Mouse (Mus musculus) embryo, embryonic 10.5 days (tissue): ENCODE data around the gene Shisa5.

Experiments
- DNase-seq: peaks from one replicate; pipeline ENCODE4 v3.0.0-alpha.2; 2015; ENCODE audit warnings: low spot score

Gene Shisa5

DNA sequence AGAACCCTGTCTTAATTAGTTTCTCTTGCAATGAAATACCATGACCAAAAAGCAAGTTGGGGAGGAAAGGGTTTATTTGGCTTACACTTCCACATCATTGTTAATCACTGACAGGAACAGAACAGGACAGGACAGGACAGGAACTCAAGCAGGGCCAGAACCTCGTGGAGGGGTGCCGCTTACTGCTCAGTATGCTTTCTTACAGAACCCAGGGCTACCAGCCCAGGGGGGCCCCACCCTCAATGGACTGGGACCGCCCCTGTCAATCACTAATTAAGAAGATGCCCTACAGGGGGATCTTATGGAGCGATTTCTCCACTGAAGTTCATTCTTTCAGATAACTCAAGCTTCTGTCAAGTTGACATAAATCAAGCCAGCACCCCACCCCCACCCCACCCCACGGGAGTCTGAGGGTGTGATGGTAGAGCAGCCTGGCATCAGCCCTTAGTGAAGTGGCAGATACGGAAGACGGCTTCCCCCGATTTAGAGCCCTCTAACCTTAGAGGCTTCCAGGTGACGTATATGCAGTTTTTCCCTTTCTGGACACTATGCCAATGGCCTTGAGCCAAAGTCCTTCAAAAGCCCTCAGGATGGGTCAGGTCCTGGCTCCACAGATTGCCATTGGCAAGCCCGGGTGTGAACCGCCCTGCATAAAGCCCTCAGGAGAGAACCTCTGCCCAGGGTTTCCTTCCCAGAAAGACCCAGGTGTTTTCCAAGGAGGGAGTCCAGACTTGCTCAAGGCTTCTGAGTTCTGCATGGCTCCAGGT, 55.6 kb downstream of the Shisa5 start:
- peak; percentile 11 for DNase-seq

DNA sequence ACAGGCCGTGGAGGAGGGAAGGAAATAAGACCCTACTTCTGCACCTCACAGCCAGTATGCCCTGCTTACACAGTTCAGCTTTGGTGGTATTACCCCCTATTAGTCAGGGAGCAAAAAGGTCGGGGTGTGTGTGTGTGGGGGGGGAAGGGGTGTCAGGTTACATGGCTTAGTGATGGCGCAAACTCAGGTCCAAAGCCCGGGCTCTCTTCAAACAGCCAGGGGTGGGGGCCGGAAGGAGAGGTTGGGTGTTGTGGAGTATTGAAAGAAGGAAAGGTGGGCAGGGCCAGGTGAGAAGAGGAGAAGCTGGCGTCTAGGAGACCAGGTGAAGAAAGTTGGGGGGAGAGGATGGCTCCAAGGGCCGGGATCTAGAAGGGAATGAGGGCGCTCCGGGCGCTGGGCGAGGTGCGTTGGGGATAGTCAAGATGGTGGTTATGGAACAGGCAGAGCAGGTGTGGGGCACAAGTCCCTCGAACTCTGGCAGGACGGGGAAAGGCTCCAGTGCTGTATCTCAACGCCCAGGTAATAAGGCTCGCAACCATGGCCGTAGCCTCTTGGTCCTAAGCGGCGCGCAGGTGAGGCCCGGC, 56.3 kb downstream of the Shisa5 start:
- DNase-seq, result peak; percentile 77

DNA sequence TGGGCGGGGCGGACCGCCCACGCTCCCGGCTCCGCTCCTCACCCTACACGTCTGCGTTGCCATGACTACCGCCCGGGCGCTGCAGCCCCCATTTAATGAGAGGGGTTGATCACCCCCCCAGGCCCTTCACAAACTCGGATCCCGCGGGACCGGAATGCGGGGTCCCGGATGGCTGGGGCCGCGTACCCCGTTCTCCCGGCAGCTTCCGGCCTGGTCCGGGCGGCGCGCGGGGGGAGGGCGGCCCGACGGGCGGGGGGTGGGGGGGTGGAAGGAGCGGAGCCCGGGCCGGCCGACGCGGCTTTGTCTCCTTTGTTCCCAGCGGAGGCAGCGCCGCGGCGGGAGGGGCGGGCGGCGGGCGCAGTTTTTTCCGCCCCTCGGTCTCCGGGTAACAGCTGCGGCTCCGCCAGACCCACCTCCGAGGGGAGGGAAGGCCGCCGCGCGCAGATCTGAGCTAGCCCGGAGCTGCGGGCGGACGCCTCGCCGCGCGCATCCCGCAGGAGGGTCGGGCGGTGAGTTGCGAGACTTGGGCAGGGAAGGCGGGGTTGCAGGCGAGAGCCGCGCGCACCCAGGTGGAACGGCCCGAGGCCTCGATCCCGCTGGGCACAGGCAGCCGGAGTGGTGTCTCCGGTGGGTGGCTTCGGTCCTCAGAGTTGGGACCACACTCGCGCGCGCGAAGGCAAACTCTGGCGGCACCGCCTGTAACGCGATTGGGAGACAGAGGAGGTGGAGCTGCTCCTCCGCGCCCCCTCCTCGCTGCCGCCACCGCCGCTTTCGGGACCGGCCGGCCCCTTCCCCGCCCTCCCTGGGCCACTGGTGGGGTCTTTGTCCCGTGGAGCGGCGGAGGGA, 57.0 kb downstream of the Shisa5 start, which contains the start of gene Plxnb1:
TSS of gene Plxnb1 (plus strand) at position 253 of the 846 bp plus-strand sequence.
- DNase-seq, result peak; percentile 84

DNA sequence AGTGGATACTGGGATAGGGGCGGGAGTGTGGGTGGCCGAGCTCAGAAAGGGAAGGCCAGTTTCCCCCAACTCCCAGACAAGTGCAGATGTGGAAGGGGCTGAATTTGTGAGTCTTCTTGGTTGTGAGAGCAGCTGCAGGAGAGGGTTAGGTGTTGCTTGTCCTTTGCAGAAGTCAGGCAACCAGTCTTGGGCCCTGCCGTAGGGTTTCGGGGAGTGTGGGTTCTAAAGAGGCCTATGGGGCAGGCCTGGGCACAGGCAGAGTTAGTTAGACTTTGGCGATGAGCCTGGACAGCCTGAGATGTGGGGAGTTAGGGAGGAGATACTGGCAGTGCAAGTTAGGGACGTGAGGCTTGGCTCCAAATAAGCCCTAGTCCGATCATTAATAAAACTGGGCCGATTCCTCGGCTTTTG, 57.9 kb downstream of the Shisa5 start:
- no peak for DNase-seq

DNA sequence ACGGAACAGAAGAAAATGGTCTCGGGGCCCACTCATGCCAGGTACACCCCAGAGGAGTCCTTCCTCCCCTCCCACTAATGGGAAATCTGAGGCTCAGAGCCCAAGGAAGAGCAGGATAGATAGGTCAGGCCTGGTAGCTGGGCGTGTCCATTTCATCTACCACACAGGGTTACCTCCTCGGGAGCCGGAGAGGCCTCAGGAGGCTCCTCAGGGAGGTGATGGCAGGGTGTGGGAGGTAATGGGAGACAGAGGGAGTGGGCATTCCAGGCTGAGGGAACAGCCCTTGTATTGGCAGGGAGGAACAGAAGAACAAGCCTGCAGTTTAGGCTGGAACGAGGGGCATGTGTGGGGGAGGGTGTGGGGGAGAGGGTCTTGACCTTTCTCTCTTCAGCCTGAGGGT, 58.5 kb downstream of the Shisa5 start:
- DNase-seq, result peak; percentile 44

DNA sequence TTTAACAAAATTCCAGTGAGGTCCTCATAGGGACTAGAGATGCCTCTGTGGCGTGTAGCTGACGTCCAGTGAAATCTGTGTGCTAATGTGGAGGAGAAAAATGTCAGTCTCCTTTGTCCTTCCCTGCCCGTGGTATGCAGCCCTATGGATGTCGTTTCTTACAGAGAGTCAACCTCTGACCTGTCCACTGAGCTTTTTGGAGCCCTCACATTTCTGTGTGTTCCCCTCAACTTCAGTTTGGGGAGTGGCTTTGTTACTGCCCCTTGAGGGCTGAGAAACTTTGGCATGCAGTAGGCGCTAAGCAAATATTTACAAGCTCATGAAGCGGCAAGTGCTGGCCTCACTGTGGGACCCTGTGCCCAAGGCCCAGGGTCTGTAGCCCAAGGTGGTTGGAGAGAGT, 58.9 kb downstream of the Shisa5 start:
- peak; percentile 37 for DNase-seq

DNA sequence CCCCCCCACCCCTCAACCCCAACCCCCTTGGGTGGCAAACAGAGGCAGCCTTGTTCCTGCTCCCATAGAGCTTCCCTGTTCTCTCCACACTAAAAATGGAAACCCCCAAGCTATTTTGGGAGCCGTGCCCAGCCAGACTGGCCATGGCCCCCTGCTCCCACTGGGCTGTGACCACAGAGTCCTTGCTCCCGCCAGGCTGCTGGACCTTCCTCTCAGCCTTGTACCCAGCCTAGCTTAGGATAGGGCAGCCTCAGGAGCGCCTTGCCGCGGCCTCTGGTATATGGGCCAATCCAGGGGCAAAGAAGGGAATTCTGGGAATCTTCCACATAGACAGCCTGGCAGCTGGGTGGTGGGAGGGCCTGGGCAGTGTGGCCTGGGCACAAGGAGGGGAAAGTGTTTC, 59.5 kb downstream of the Shisa5 start:
- peak; percentile 17 for DNase-seq

DNA sequence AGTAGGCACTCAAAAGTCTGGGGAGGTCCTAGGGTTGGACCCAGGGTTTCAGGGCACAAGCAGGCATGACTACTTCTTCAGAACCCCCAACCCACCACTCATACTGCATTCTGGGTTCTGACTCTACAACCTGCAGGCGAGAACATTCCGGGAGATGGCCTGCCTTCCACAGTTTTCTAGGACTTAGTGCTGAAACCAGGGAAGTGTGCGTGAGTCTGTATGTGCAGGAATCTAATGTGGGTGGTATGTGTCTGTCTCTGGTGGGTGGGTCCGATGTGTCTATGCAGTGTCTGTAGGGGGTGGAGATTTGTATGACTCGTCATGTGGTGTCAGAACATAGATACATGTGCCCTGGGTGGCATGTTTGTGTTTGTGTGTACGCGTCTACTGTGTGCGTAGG, 60.0 kb downstream of the Shisa5 start:
- DNase-seq, result no peak

DNA sequence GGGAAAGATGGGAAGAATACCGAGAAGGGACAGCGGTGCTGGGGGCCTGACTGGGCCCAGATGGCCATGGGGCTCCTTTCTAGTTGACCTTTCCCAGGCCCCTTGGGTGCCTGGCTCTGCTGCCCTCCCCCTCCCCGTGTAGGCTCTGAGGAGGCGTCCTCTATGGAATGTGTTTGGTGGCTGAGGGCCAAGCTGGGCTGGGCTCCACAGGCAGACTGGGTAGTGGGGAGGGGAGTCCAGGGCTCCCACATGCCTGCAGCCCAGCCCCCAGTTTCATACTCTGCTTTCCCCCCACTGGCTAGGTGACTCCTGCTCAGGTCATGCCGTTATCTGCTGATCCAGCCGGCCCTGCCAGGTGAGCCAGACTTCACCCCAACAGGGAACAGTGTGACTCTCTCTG, 60.6 kb downstream of the Shisa5 start:
- DNase-seq, result no peak

DNA sequence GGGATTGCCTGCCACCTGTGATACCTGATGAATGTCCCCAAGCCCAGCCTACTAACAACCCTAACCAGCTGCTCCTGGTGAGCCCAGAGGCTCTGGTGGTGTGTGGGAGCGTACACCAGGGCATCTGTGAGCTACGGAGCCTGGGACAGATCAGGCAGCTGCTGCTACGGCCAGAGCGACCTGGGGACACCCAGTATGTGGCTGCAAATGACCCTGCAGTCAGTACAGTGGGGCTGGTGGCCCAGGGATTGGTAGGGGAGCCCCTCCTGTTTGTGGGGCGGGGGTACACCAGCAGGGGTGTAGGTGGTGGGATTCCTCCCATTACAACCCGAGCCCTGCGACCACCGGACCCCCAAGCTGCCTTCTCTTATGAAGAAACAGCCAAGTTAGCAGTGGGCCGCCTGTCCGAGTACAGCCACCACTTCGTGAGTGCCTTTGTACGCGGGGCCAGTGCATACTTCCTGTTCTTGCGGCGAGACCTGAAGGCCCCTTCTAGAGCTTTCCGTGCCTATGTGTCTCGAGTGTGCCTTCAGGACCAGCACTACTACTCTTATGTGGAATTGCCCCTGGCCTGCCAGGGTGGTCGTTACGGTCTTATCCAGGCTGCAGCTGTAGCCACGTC, 62.1 kb downstream of the Shisa5 start:
- DNase-seq, result no peak

DNA sequence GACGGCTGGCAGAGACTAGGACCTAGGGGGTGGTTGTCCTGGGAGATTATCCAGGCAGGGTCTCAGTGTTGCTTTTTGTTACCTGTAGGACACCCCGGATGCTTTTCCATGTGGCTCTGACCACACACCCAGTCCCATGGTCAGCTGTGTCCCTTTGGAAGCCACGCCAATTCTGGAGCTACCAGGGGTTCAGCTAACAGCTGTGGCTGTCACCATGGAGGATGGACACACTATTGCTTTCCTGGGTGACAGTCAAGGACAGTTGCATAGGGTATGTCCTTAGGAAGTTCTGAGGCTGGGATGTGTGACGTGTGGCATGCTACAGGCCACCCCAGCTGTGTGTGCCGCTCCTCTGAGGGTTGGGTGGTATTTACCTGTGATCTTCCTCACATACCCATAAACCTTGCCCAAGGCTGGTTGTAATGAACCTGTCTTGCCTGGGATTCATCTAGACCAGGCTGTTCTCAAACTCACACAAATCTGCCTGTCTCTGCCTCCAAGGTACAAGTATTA, 63.6 kb downstream of the Shisa5 start:
- DNase-seq, result no peak

DNA sequence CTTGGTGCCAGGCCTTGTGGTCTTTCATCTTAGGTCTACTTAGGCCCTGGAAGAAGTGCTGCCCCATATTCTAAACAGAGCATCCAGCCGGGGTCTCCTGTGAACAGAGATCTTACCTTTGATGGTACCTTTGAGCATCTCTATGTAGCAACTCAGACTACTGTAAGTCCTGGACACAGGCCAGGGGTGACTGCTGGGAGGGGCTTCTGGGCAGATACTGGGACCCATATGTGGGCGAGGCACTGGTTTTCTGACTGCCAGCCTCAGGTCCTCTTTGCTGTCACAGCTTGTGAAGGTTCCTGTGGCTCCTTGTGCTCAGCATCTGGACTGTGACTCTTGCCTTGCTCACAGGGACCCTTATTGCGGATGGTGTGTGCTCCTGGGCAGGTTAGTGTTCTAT, 64.2 kb downstream of the Shisa5 start:
- DNase-seq, result no peak

DNA sequence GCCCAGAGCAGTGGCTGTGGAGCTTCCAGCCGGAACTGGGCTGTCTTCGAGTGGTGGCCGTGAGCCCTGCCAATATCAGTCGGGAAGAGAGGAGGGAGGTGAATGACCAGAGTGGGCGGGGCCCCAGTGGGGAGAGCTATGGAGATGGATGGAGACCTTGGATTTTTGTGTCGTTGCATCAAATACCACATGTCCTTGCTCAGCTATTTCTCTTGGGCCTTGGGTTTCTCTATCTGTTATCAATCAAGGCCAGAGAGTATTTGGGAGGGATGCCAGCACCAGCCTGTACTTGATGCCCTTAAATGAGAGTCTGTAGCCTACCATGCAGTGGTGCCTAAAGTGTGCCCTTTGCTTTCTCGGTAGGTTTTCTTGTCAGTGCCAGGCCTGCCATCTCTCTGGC, 64.9 kb downstream of the Shisa5 start:
- DNase-seq, result no peak

DNA sequence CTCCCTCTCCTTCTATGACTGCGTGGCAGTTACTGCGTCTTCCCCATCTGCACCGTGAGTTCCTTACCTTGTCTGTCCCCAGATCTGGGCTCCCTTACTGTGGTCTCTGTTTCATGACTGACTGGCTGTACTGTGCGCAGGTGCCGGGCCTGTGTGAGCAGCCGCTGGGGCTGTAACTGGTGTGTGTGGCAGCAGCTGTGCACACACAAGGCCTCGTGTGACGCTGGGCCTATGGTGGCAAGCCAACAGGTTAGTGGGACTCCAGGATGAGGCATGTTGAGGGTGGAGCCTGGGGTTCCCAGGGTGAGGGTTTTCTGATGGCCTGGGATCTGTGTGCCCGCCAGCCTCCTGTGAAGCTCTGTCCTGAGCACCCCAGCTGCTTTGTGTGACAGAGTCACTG, 65.7 kb downstream of the Shisa5 start:
- DNase-seq, result no peak

DNA sequence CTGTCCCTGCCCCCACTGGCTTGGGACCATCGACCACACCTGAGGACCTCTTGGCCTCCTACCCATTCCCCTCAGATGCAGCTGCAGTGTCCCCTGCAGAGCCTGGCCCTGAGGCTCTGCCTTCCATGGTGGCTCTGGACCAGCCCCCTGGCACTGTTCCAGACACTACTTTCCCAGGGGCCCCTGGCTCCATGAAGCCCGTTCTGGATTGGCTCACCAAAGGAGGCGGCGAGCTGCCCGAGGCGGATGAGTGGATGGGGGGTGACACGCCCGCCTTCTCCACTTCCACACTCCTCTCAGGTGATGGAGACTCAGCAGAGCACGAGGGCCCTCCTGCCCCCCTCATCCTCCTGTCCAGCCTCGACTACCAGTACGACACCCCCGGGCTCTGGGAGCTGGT, 66.6 kb downstream of the Shisa5 start:
- DNase-seq, result no peak

DNA sequence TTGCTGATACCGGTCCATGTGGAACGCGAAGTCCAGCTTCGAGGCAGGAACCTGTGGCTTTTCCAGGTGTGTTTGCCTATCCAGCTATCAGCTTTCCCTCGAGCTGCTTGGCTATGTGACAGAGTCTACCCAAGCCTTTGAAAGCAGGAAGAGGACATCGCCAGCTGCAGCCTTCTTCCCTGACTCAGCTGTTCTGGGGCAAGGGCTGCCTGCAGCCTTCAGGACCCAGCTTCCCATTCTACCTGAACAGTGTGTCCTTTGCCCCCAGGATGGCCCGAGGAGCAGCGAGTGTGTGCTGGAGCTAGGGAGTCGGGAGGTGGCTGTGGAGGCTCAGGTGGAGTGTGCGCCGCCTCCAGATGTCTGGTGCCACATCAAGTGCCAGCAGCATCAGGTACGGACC, 67.3 kb downstream of the Shisa5 start:
- no peak for DNase-seq

DNA sequence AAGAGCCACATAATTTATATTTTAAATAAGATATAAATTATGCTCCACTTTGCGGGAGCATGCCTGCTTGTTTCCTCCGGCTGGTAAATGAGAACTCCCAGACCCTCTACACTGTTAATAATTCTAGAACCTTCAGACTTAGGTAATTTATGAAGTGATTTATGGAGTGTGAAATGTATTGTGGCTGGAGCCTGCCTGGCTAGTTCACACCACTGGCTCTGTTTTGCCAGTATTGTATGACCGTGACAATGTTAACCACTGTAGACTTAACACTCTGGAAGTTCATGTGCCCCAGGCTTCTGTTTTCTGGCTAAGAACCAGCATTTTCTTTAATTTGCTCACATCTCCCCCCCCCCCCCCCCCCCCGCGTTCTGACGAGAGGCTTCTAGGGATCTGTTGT, 69.0 kb downstream of the Shisa5 start:
- no peak for DNase-seq
